Mouse (Mus musculus) MEL (cell line): ENCODE measurements around the gene Psenen. TPM values are rescaled to one million over a fixed set of nuclear protein-coding genes. Genes with fewer than 3 reads are reported as not detected.

Experiments used
- DNase-seq: peaks from one replicate; pipeline ENCODE4 v3.0.0; 2011; ENCODE audit warnings: low read depth, low spot score
- H3K27ac ChIP-seq: 2 replicates; pipeline ENCODE4 v1.5.1; 2012; ENCODE audit warnings: low read depth, mild to moderate bottlenecking, control low read depth, low read length, moderate library complexity; ENCODE audit not compliant: control insufficient read depth
- H3K27me3 ChIP-seq, 2 experiments: fragments of 150-350 bp in 1 of 2; sonication (generic) in 1 of 2; 2 replicates each; pipeline ENCODE4 v1.6.1; 2012; ENCODE audit warnings: low read length in 2 of 2, mild to moderate bottlenecking in 2 of 2, improper control_type of control experiment in 1 of 2, moderate library complexity in 1 of 2; ENCODE audit not compliant: insufficient read depth in 2 of 2, control insufficient read depth in 1 of 2
- H3K36me3 ChIP-seq, 2 experiments: 2 replicates each; pipeline ENCODE4 v1.6.1; 2012 to 2014; ENCODE audit warnings: low read length in 2 of 2, improper control_type of control experiment in 1 of 2, inconsistent platforms in 1 of 2, mild to moderate bottlenecking in 1 of 2; ENCODE audit not compliant: insufficient read depth in 2 of 2, control insufficient read depth in 1 of 2
- H3K4me1 ChIP-seq, 2 experiments: fragments of 150-350 bp in 1 of 2; sonication (generic) in 1 of 2; 2 replicates each; pipeline ENCODE4 v1.6.1; 2012; ENCODE audit warnings: low read length in 2 of 2, improper control_type of control experiment in 1 of 2, mild to moderate bottlenecking in 1 of 2; ENCODE audit not compliant: insufficient read depth in 2 of 2, control insufficient read depth in 1 of 2
- H3K4me3 ChIP-seq, 2 experiments: fragments of 150-350 bp in 1 of 2; sonication (generic) in 1 of 2; 2 replicates each; pipeline ENCODE4 v1.5.1; 2012; ENCODE audit warnings: low read depth in 2 of 2, low read length in 2 of 2, mild to moderate bottlenecking in 2 of 2, moderate library complexity in 2 of 2, control low read depth in 1 of 2, improper control_type of control experiment in 1 of 2; ENCODE audit not compliant: control insufficient read depth in 1 of 2, insufficient read depth in 1 of 2
- H3K79me2 ChIP-seq: 2 replicates; pipeline ENCODE4 v1.6.1; 2012; ENCODE audit warnings: mild to moderate bottlenecking, low read length, moderate library complexity; ENCODE audit not compliant: control insufficient read depth, poor library complexity, insufficient read depth
- H3K9ac ChIP-seq: 2 replicates; pipeline ENCODE4 v1.6.1; 2012; ENCODE audit warnings: low read depth, mild to moderate bottlenecking, control low read depth, low read length, moderate library complexity; ENCODE audit not compliant: control insufficient read depth, poor library complexity, severe bottlenecking
- H3K9me3 ChIP-seq: fragments of 150-350 bp; sonication (generic); replicated peaks from 2 replicates; pipeline ENCODE4 v1.6.1; 2012; ENCODE audit warnings: mild to moderate bottlenecking, low read length, improper control_type of control experiment, moderate library complexity; ENCODE audit not compliant: insufficient read depth
- CHD1 ChIP-seq: IDR thresholded peaks from 2 replicates; pipeline ENCODE4 v1.6.1; 2012; ENCODE audit warnings: low read depth, mild to moderate bottlenecking, inconsistent platforms, low read length, improper control_type of control experiment
- CHD2 ChIP-seq: IDR thresholded peaks from 2 replicates; pipeline ENCODE4 v1.6.1; 2011; ENCODE audit warnings: low read length, improper control_type of control experiment
- CTCF ChIP-seq, 3 experiments: IDR thresholded peaks in 2 of 3; conservative IDR thresholded peaks in 1 of 3; 2 replicates each; pipeline ENCODE4 v1.5.1; 2011 to 2012; ENCODE audit warnings: low read length in 3 of 3, low read depth in 2 of 3, mild to moderate bottlenecking in 2 of 3, improper control_type of control experiment in 1 of 3, inconsistent platforms in 1 of 3, mixed read lengths in 1 of 3, moderate library complexity in 1 of 3; ENCODE audit not compliant: control insufficient read depth in 1 of 3, insufficient read depth in 1 of 3, poor library complexity in 1 of 3, severe bottlenecking in 1 of 3
- EP300 ChIP-seq, 2 experiments: IDR thresholded peaks; 2 replicates each; pipeline ENCODE4 v1.6.1; 2011; ENCODE audit warnings: improper control_type of control experiment in 2 of 2, low read length in 2 of 2, low read depth in 1 of 2, mild to moderate bottlenecking in 1 of 2
- ETS1 ChIP-seq: IDR thresholded peaks from 2 replicates; pipeline ENCODE4 v1.6.1; 2012; ENCODE audit warnings: low read depth, mild to moderate bottlenecking, inconsistent platforms, low read length, improper control_type of control experiment, moderate library complexity
- GABPA ChIP-seq: IDR thresholded peaks from 2 replicates; pipeline ENCODE4 v1.6.1; 2012; ENCODE audit warnings: low read depth, mild to moderate bottlenecking, inconsistent platforms, low read length, improper control_type of control experiment, moderate library complexity
- JUND ChIP-seq: IDR thresholded peaks from 2 replicates; pipeline ENCODE4 v1.6.1; 2011; ENCODE audit warnings: low read depth, mild to moderate bottlenecking, improper control_type of control experiment, low read length
- KAT2A ChIP-seq: conservative IDR thresholded peaks from 2 replicates; pipeline ENCODE4 v1.6.1; 2012; ENCODE audit warnings: low read depth, low read length, improper control_type of control experiment, inconsistent platforms
- MAFK ChIP-seq: IDR thresholded peaks from 2 replicates; pipeline ENCODE4 v1.6.1; 2011; ENCODE audit warnings: low read depth, mild to moderate bottlenecking, low read length, improper control_type of control experiment, borderline replicate concordance
- MYB ChIP-seq: IDR thresholded peaks from 2 replicates; pipeline ENCODE4 v1.6.1; 2011; ENCODE audit warnings: mild to moderate bottlenecking, low read depth, low read length, improper control_type of control experiment
- MYC ChIP-seq: IDR thresholded peaks from 2 replicates; pipeline ENCODE4 v1.6.1; 2011; ENCODE audit warnings: low read depth, mild to moderate bottlenecking, low read length, improper control_type of control experiment, moderate library complexity
- NELFE ChIP-seq: IDR thresholded peaks from 2 replicates; pipeline ENCODE4 v1.6.1; 2011; ENCODE audit warnings: low read depth, low read length, improper control_type of control experiment
- NRF1 ChIP-seq: IDR thresholded peaks from 2 replicates; pipeline ENCODE4 v1.6.1; 2014; ENCODE audit warnings: low read depth, mild to moderate bottlenecking, inconsistent platforms, low read length, improper control_type of control experiment, moderate library complexity; ENCODE audit not compliant: poor library complexity, insufficient read depth, severe bottlenecking
- POLR2AphosphoS2 ChIP-seq: IDR thresholded peaks from 2 replicates; pipeline ENCODE4 v1.6.1; 2011; ENCODE audit warnings: low read length, improper control_type of control experiment
- POLR2AphosphoS5 ChIP-seq: IDR thresholded peaks from 2 replicates; pipeline ENCODE4 v1.6.1; 2012; ENCODE audit warnings: low read depth, borderline replicate concordance, mild to moderate bottlenecking, inconsistent platforms, low read length, moderate library complexity, mixed read lengths
- RAD21 ChIP-seq: IDR thresholded peaks from 2 replicates; pipeline ENCODE4 v1.6.1; 2011; ENCODE audit warnings: mild to moderate bottlenecking, low read depth, low read length, improper control_type of control experiment
- RCOR1 ChIP-seq: IDR thresholded peaks from 2 replicates; pipeline ENCODE4 v1.6.1; 2012; ENCODE audit warnings: low read depth, mild to moderate bottlenecking, inconsistent platforms, low read length, improper control_type of control experiment
- SIN3A ChIP-seq: IDR thresholded peaks from 2 replicates; pipeline ENCODE4 v1.6.1; 2012; ENCODE audit warnings: low read length, improper control_type of control experiment, inconsistent platforms
- SMC3 ChIP-seq: IDR thresholded peaks from 2 replicates; pipeline ENCODE4 v1.6.1; 2011; ENCODE audit warnings: low read depth, low read length, improper control_type of control experiment
- TAL1 ChIP-seq: IDR thresholded peaks from 2 replicates; pipeline ENCODE4 v1.6.1; 2012; ENCODE audit warnings: mild to moderate bottlenecking, inconsistent platforms, low read length, moderate library complexity, mixed read lengths
- TCF12 ChIP-seq: IDR thresholded peaks from 2 replicates; pipeline ENCODE4 v1.6.1; 2014; ENCODE audit warnings: low read depth, mild to moderate bottlenecking, inconsistent platforms, low read length, improper control_type of control experiment, moderate library complexity
- USF1 ChIP-seq: IDR thresholded peaks from 2 replicates; pipeline ENCODE4 v1.6.1; 2014; ENCODE audit warnings: low read depth, mild to moderate bottlenecking, inconsistent platforms, low read length, improper control_type of control experiment, moderate library complexity
- USF2 ChIP-seq, 2 experiments: IDR thresholded peaks; 2 replicates each; pipeline ENCODE4 v1.6.1; 2011 to 2012; ENCODE audit warnings: improper control_type of control experiment in 2 of 2, low read length in 2 of 2, borderline replicate concordance in 1 of 2, inconsistent platforms in 1 of 2, low read depth in 1 of 2, mild to moderate bottlenecking in 1 of 2; ENCODE audit not compliant: insufficient read depth in 1 of 2
- ZKSCAN1 ChIP-seq: IDR thresholded peaks from 2 replicates; pipeline ENCODE4 v1.6.1; 2012; ENCODE audit warnings: low read depth, mild to moderate bottlenecking, inconsistent platforms, low read length, improper control_type of control experiment, moderate library complexity
- ZMIZ1 ChIP-seq: IDR thresholded peaks from 2 replicates; pipeline ENCODE4 v1.6.1; 2012; ENCODE audit warnings: low read depth, mild to moderate bottlenecking, inconsistent platforms, low read length, improper control_type of control experiment, moderate library complexity
- ZNF384 ChIP-seq: IDR thresholded peaks from 2 replicates; pipeline ENCODE4 v1.6.1; 2012; ENCODE audit warnings: low read depth, mild to moderate bottlenecking, inconsistent platforms, low read length, improper control_type of control experiment
- polyA plus RNA-seq, 2 experiments: library from polyadenylated mRNA; stranded (reverse) in 1 of 2; unstranded in 1 of 2; fragments of >175 nt in 1 of 2; fragments of >200 nt in 1 of 2; gene quantifications; 2 replicates each; pipeline versions ENCODE4 v1.2.1 to v1.2.4; 2012; ENCODE audit warnings: low replicate concordance in 2 of 2, low read depth in 1 of 2; ENCODE audit not compliant: insufficient read length in 2 of 2, insufficient read depth in 1 of 2, missing spikeins in 1 of 2
- total RNA-seq: library from RNA; depleted of rRNA; stranded (reverse); fragments of 300-350 nt; gene quantifications from 2 replicates; pipeline ENCODE4 v1.2.3, GENCODE M21; 2012

The Psenen gene
- total and polyA plus RNA-seq, 3 experiments, result 60.8 to 157 TPM; not detected in 1

GRCm38 (mm10) chr7:30556894-30557536 is 6.4 kb downstream of the Psenen start:
- Histone ChIP-seq H3K4me1 (peaks cover 0 to 9% of the 10 kb centered on the region in 2 experiments; a peak in 2 of 4 replicates), H3K36me3 (peaks cover 0 to 8% of the 10 kb centered on the region in 2 experiments; a peak in 2 of 4 replicates), H3K4me3 (no peak overlapping the region), H3K9me3 (no peaks in the 10 kb centered on the region), H3K27ac (no peak overlapping the region), H3K9ac (no peak overlapping the region), H3K79me2 (peaks cover 14% of the 10 kb centered on the region), H3K27me3 (no peaks in the 10 kb centered on the region)
- peak; percentile 72 for DNase-seq
- TF ChIP-seq USF1 (no peak), RAD21 (peak; percentile 9; the same call in 1 of the 2 replicates), POLR2AphosphoS2 (no peak), GABPA (no peak), MYB (no peak), POLR2AphosphoS5 (no peak), ZKSCAN1 (no peak), EP300 (IDR thresholded peaks at IDR 0.05; ENCODE audit: low read depth in 1 of 2, low read length in 2 of 2) (no peak), CTCF (IDR thresholded peaks at IDR 0.05 in 2 of 3, conservative IDR thresholded peaks at IDR 0.05 in 1 of 3; ENCODE audit: control insufficient read depth in 1 of 3, insufficient read depth in 1 of 3, low read depth in 2 of 3, low read length in 3 of 3, poor library complexity in 1 of 3, severe bottlenecking in 1 of 3) (peak; percentile 41 to 55 (median 45)), NELFE (no peak), SIN3A (0 out of 2 replicates have a peak, but pooled peaks have one; percentile 19), NRF1 (no peak), SMC3 (peak; percentile 16; the same call in 1 of the 2 replicates), ETS1 (no peak)

- peaks cover 11% of the 10 kb centered on the region for H3K79me2 ChIP-seq
- no peak for DNase-seq
- no peak for TF ChIP-seq JUND
- TF ChIP-seq USF1, result no peak
- TF ChIP-seq KAT2A, result no peak
- no peak for TF ChIP-seq MAFK
- no peak for TF ChIP-seq NRF1
- no peak for TF ChIP-seq MYC
- TF ChIP-seq ZNF384, result no peak
- no peak for TF ChIP-seq SMC3
- TF ChIP-seq EP300 (IDR thresholded peaks at IDR 0.05; ENCODE audit: low read depth in 1 of 2, low read length in 2 of 2), result no peak
- TF ChIP-seq CHD1, result no peak
- TF ChIP-seq USF2 (IDR thresholded peaks at IDR 0.05; ENCODE audit: borderline replicate concordance in 1 of 2, insufficient read depth in 1 of 2, low read depth in 1 of 2, low read length in 2 of 2), result no peak
- no peak for TF ChIP-seq ZMIZ1
- TF ChIP-seq RCOR1, result no peak
- no peak for TF ChIP-seq TCF12
- TF ChIP-seq TAL1, result no peak
- TF ChIP-seq CHD2, result no peak
- TF ChIP-seq, all 39 proteins: peak for 0
- Histone ChIP-seq H3K27me3 (no peaks in the 10 kb centered on the region), H3K4me3 (peak overlapping the region in 1 of 2 experiments; percentile 64; a peak in 2 of 4 replicates), H3K9ac (peak overlapping the region; percentile 84), H3K4me1 (peaks cover 0 to 11% of the 10 kb centered on the region in 2 experiments; a peak in 2 of 4 replicates), H3K9me3 (no peaks in the 10 kb centered on the region), H3K27ac (no peak overlapping the region), H3K36me3 (peaks cover 0 to 10% of the 10 kb centered on the region in 2 experiments; a peak in 2 of 4 replicates)
Measured at GRCm38 (mm10) chr7:30553810-30554584, 9.4 kb downstream of the Psenen start.
